Mouse (Mus musculus) kidney, embryonic 15.5 days (tissue): ENCODE data around the gene Ell2. TPM values are rescaled to one million over a fixed set of nuclear protein-coding genes. Genes with fewer than 3 reads are reported as not detected.

Experiments
- ATAC-seq: fragments of 200-750 bp; cut with Nextera tagmentation; replicated peaks from 2 replicates; pipeline ENCODE4 v1.8.0; 2017; ENCODE audit warnings: moderate TSS enrichment; ENCODE audit not compliant: low FRiP score
- H3K27ac ChIP-seq: fragments of 300-500 bp; sonication (generic); 2 replicates; pipeline ENCODE4 v1.5.1; 2015; ENCODE audit warnings: mild to moderate bottlenecking, inconsistent platforms
- H3K27me3 ChIP-seq: fragments of 300-500 bp; sonication (generic); 2 replicates; pipeline ENCODE4 v1.6.1; 2015; ENCODE audit warnings: inconsistent platforms
- H3K36me3 ChIP-seq: fragments of 300-500 bp; sonication (generic); 2 replicates; pipeline ENCODE4 v1.6.1; 2015; ENCODE audit warnings: inconsistent platforms
- H3K4me1 ChIP-seq: fragments of 300-500 bp; sonication (generic); 2 replicates; pipeline ENCODE4 v1.6.1; 2015; ENCODE audit warnings: inconsistent platforms
- H3K4me2 ChIP-seq: fragments of 300-500 bp; sonication (generic); 2 replicates; pipeline ENCODE4 v1.6.1; 2015; ENCODE audit warnings: moderate library complexity, mild to moderate bottlenecking, inconsistent platforms
- H3K4me3 ChIP-seq: fragments of 300-500 bp; sonication (generic); replicated peaks from 2 replicates; pipeline ENCODE4 v1.5.1; 2015; ENCODE audit warnings: mild to moderate bottlenecking, inconsistent platforms
- H3K9ac ChIP-seq: fragments of 300-500 bp; sonication (generic); 2 replicates; pipeline ENCODE4 v1.6.1; 2015; ENCODE audit warnings: mild to moderate bottlenecking, inconsistent platforms
- H3K9me3 ChIP-seq: fragments of 300-500 bp; sonication (generic); replicated peaks from 2 replicates; pipeline ENCODE4 v1.6.1; 2016; ENCODE audit warnings: inconsistent platforms
- WGBS: fragments of 180-500 bp; shearing (Covaris S2); methylation state at CpG from one replicate; pipeline ENCODE4 v1.1.7; 2015; ENCODE audit warnings: mixed read lengths; 5-methylcytosine and 5-hydroxymethylcytosine counted together
- polyA plus RNA-seq: library from polyadenylated mRNA; unstranded; fragments of >200 nt; fragmentation: Nextera tagmentation; extraction: Ambion mirVana; gene quantifications from 2 replicates; pipeline ENCODE4 v1.2.1, GENCODE M21; 2015

The Ell2 gene
- 4.7 and 5.2 TPM in 2 replicates for polyA plus RNA-seq

- H3K9me3 ChIP-seq = no peaks in the 10 kb centered on the region
- ATAC-seq = no peak
These were observed at the start of gene Ell2 for GRCm38 (mm10) chr13:75706457-75706856. Gene Ell2, plus strand, starts transcription at chr13:75706757.

GRCm38 (mm10) chr13:75685438-75685837 is 21.1 kb upstream of the Ell2 start:
- no peaks in the 10 kb centered on the region for H3K4me1 ChIP-seq
- H3K27me3 ChIP-seq = no peaks in the 10 kb centered on the region
- no peak overlapping the region for H3K9ac ChIP-seq
- H3K27ac ChIP-seq = no peak overlapping the region
- no peaks in the 10 kb centered on the region for H3K36me3 ChIP-seq
- H3K4me2 ChIP-seq = no peak overlapping the region
- no peak overlapping the region for H3K4me3 ChIP-seq
- WGBS = 49% methylated on average over 3 of the region's 3 CpGs
- no peak for ATAC-seq
- H3K9me3 ChIP-seq = no peaks in the 10 kb centered on the region

More at GRCm38 (mm10) chr13:75706457-75706856, at the start of gene Ell2:
- no peaks in the 10 kb centered on the region for H3K36me3 ChIP-seq
- peak within 1 kb of the TSS; percentile 75 for H3K27ac ChIP-seq
- H3K4me2 ChIP-seq = peak within 1 kb of the TSS; percentile 81
- peaks cover 12% of the 10 kb centered on the region for H3K4me1 ChIP-seq
- peak within 1 kb of the TSS; percentile 74 for H3K9ac ChIP-seq
- H3K4me3 ChIP-seq = peak within 1 kb of the TSS; percentile 70
- peaks cover 10% of the 10 kb centered on the region; the same call in 1 of the 2 replicates for H3K27me3 ChIP-seq
- 95% methylated on average over 1 of the region's 1 CpGs for WGBS

DNA sequence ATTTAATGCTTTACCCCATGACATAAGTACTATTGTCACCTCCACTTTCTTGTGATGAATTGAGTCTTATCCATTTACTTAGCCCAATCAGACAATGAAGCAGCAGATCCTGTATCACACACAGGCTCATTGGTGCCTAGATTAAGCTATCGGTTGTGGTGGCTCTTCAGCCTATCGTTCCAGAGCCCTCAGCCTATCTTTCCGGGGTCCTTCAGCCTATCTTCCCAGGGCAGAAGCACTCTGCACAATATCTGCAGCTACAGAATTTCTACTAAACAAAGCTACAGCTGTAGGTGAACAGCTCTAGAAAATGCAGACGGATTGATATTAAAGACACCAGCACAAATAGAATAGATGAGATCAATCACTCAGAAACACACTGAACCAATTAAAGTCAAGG is 19.6 kb upstream of the Ell2 start:
- no peaks in the 10 kb centered on the region for H3K4me1 ChIP-seq
- H3K9ac ChIP-seq = no peak overlapping the region
- no peaks in the 10 kb centered on the region for H3K36me3 ChIP-seq
- no peak overlapping the region for H3K27ac ChIP-seq
- no peaks in the 10 kb centered on the region for H3K9me3 ChIP-seq
- H3K4me2 ChIP-seq = no peak overlapping the region
- ATAC-seq = no peak
- H3K4me3 ChIP-seq = no peak overlapping the region
- H3K27me3 ChIP-seq = no peaks in the 10 kb centered on the region
- 88% methylated on average over 4 of the region's 4 CpGs for WGBS

GRCm38 (mm10) chr13:75691625-75692024 is 14.9 kb upstream of the Ell2 start:
- Histone ChIP-seq H3K4me3 (no peak overlapping the region), H3K27ac (no peak overlapping the region), H3K36me3 (no peaks in the 10 kb centered on the region), H3K27me3 (no peaks in the 10 kb centered on the region), H3K4me1 (no peaks in the 10 kb centered on the region), H3K4me2 (no peak overlapping the region), H3K9me3 (no peaks in the 10 kb centered on the region), H3K9ac (no peak overlapping the region)
- ATAC-seq = no peak

- Histone ChIP-seq H3K27me3 (no peaks in the 10 kb centered on the region), H3K27ac (no peak overlapping the region), H3K4me1 (no peaks in the 10 kb centered on the region), H3K36me3 (no peaks in the 10 kb centered on the region), H3K4me3 (no peak overlapping the region), H3K9me3 (no peaks in the 10 kb centered on the region), H3K9ac (no peak overlapping the region), H3K4me2 (no peak overlapping the region)
- ATAC-seq = no peak
These were observed 13.5 kb upstream of the Ell2 start for GRCm38 (mm10) chr13:75693081-75693480.

- Histone ChIP-seq H3K9ac (no peak overlapping the region), H3K4me3 (no peak overlapping the region), H3K9me3 (no peaks in the 10 kb centered on the region), H3K27ac (no peak overlapping the region), H3K27me3 (no peaks in the 10 kb centered on the region), H3K4me2 (no peak overlapping the region), H3K36me3 (no peaks in the 10 kb centered on the region), H3K4me1 (peaks cover 4% of the 10 kb centered on the region)
- no peak for ATAC-seq
- WGBS = 56% methylated on average over 5 of the region's 5 CpGs
These were observed 3.7 kb upstream of the Ell2 start for GRCm38 (mm10) chr13:75702814-75703213.

DNA sequence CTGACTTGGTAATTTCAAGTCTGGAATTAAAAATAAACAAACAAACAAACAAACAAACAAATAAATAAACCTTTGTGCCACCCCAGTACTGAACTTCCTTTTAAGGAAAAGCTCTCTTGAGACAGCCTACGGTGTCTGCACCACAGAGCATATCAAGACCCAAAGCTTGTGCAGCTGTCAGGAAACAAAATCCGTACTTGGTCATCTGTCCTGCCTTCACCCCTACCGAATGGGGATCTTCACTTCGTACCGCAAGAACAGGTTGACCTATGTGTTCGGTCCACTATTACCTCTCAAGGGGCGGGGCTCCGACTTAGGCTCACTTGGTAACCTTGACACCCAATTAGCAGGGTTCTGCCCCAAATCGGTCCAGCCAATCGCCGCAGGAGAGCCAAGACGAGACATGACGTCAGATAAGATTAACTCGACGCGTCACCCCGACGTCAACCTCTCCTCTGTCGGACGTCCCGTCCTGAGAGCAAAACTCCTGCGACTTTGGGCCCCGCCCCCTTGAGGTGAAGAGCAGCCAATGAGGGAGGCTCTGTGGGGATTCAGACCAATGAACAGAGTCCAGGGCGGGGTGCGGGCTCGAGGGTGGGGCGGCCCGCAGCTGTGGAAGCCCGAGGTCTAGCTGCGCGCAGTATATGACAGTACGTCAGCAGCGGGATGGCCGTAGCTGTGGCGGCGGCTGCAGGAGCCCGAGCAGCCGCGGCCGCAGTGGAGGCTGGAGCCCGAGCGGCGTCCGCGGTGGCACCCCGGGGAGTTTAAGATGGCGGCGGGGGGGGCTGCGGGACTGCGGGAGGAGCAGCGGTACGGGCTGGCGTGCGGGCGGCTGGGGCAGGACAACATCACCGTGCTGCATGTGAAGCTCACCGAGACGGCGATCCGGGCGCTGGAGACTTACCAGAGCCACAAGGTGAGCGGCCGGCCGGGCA is 592 bp downstream of the Ell2 start:
- ATAC-seq = peak; percentile 100
- H3K4me2 ChIP-seq = peak overlapping the region; percentile 81
- H3K36me3 ChIP-seq = no peaks in the 10 kb centered on the region
- H3K4me3 ChIP-seq = peak overlapping the region; percentile 70
- H3K9ac ChIP-seq = peak overlapping the region; percentile 74
- H3K4me1 ChIP-seq = peaks cover 12% of the 10 kb centered on the region
- H3K27me3 ChIP-seq = peaks cover 10% of the 10 kb centered on the region; the same call in 1 of the 2 replicates
- no peaks in the 10 kb centered on the region for H3K9me3 ChIP-seq
- peak overlapping the region; percentile 75 for H3K27ac ChIP-seq
- 6% methylated on average over 64 of the region's 64 CpGs for WGBS

GRCm38 (mm10) chr13:75707821-75708636 is 1.5 kb downstream of the Ell2 start:
- H3K27me3 ChIP-seq = peaks cover 10% of the 10 kb centered on the region; the same call in 1 of the 2 replicates
- H3K36me3 ChIP-seq = no peaks in the 10 kb centered on the region
- H3K9me3 ChIP-seq = no peaks in the 10 kb centered on the region
- peak; percentile 78 for ATAC-seq
- peak overlapping the region; percentile 81 for H3K4me2 ChIP-seq
- H3K4me3 ChIP-seq = peak overlapping the region; percentile 70
- H3K27ac ChIP-seq = peak overlapping the region; percentile 75
- peak overlapping the region; percentile 74 for H3K9ac ChIP-seq
- peaks cover 12% of the 10 kb centered on the region for H3K4me1 ChIP-seq
- under 1% methylated on average over 83 of the region's 83 CpGs for WGBS

DNA sequence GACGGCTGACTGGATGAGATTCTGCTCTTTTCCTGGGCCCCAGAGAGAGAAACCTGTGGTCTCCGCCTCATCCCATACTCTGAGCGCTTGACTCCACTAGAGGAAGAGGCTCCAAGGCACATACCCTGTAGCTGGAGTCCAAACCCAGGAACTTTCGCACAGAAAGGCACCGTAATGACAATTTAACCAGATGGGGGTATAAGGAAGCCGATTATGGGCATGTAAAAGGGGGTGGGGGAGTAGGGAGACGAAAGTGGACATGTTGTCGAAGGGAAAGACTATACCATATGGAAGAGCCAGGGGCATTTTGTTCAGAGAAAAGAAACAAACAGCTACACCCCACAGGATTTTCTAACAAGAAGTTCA is 2.1 kb downstream of the Ell2 start:
- WGBS = 6% methylated on average over 8 of the region's 8 CpGs
- H3K4me2 ChIP-seq = peak overlapping the region; percentile 81
- H3K9me3 ChIP-seq = no peaks in the 10 kb centered on the region
- peak overlapping the region; percentile 74 for H3K9ac ChIP-seq
- ATAC-seq = no peak
- peaks cover 10% of the 10 kb centered on the region; the same call in 1 of the 2 replicates for H3K27me3 ChIP-seq
- no peaks in the 10 kb centered on the region for H3K36me3 ChIP-seq
- H3K4me1 ChIP-seq = peaks cover 12% of the 10 kb centered on the region
- H3K27ac ChIP-seq = no peak overlapping the region
- H3K4me3 ChIP-seq = peak overlapping the region; percentile 70

- WGBS = 46% methylated on average over 4 of the region's 4 CpGs
- H3K9ac ChIP-seq = no peak overlapping the region
These were observed 2.6 kb downstream of the Ell2 start for GRCm38 (mm10) chr13:75709026-75709778.

GRCm38 (mm10) chr13:75710152-75710551 is 3.6 kb downstream of the Ell2 start:
- Histone ChIP-seq H3K27me3 (peaks cover 10% of the 10 kb centered on the region; the same call in 1 of the 2 replicates), H3K9me3 (no peaks in the 10 kb centered on the region), H3K9ac (no peak overlapping the region), H3K4me3 (no peak overlapping the region), H3K4me1 (peaks cover 12% of the 10 kb centered on the region), H3K4me2 (no peak overlapping the region), H3K27ac (no peak overlapping the region), H3K36me3 (no peaks in the 10 kb centered on the region)
- WGBS = 77% methylated on average over 6 of the region's 6 CpGs
- no peak for ATAC-seq

More at GRCm38 (mm10) chr13:75709026-75709778, 2.6 kb downstream of the Ell2 start:
- Histone ChIP-seq H3K36me3 (no peaks in the 10 kb centered on the region), H3K4me2 (peak overlapping the region; percentile 81), H3K4me3 (peak overlapping the region; percentile 70), H3K9me3 (no peaks in the 10 kb centered on the region), H3K27ac (no peak overlapping the region), H3K4me1 (peaks cover 12% of the 10 kb centered on the region), H3K27me3 (peaks cover 10% of the 10 kb centered on the region; the same call in 1 of the 2 replicates)
- ATAC-seq = no peak
